Comparison of ENCODE assay signal across 14 mouse cellular contexts in genomic region chr12:34916995-34917394, GRCm38 (mm10). TPM values are rescaled to one million over a fixed set of nuclear protein-coding genes. Genes with fewer than 3 reads are reported as not detected.
DNase-seq lines count a peak whose midpoint lies in the region; ATAC-seq and TF ChIP-seq lines count a peak whose summit lies in the region.
"Had no signal": no experiment of that assay in that cellular context is flagged by ENCODE, and none has a peak within 500 bp of the region (broad histone marks: within the 10 kb centered on the region; RNA-seq: fewer than 3 reads in every experiment).

Gene Hdac9 (minus strand): TSS chr12:34917095.

- H3K4me2 ChIP-seq in hindbrain, embryonic 11.5 days (replicated peaks; ENCODE audit: low read depth, low read length) = no peak within 1 kb of the TSS
- no peak within 1 kb of the TSS for H3K4me2 ChIP-seq in hindbrain, embryonic 12.5 days (replicated peaks)
- H3K4me2 ChIP-seq in forebrain, postnatal 0 days (ENCODE audit: low read depth) = no peak within 1 kb of the TSS
- H3K4me2 ChIP-seq in kidney, embryonic 16.5 days (replicated peaks; ENCODE audit: low read depth, low read length) = no peak within 1 kb of the TSS
- H3K4me2 ChIP-seq: embryonic facial prominence, embryonic 13.5 days had no signal

- H3K27me3 ChIP-seq in hindbrain, embryonic 11.5 days (ENCODE audit: control insufficient read depth, insufficient read depth, low read length) = no peaks in the 10 kb centered on the region
- H3K27me3 ChIP-seq in hindbrain, embryonic 12.5 days = no peaks in the 10 kb centered on the region
- no peaks in the 10 kb centered on the region for H3K27me3 ChIP-seq in forebrain, postnatal 0 days (ENCODE audit: insufficient read depth, low read length)
- no peaks in the 10 kb centered on the region for H3K27me3 ChIP-seq in kidney, embryonic 16.5 days (ENCODE audit: insufficient read depth, low read length)
- H3K27me3 ChIP-seq: CH12.LX; embryonic facial prominence, embryonic 13.5 days had no signal

- no peak for ATAC-seq in hindbrain, embryonic 11.5 days (ENCODE audit: low FRiP score)
- no peak for ATAC-seq in hindbrain, embryonic 12.5 days (ENCODE audit: low FRiP score)
- no peak for ATAC-seq in forebrain, postnatal 0 days
- no peak for ATAC-seq in kidney, embryonic 16.5 days (ENCODE audit: low FRiP score, low TSS enrichment)

- no peaks in the 10 kb centered on the region for H3K4me1 ChIP-seq in hindbrain, embryonic 11.5 days (replicated peaks; ENCODE audit: control insufficient read depth, insufficient read depth, low read length)
- no peaks in the 10 kb centered on the region for H3K4me1 ChIP-seq in hindbrain, embryonic 12.5 days
- H3K4me1 ChIP-seq in forebrain, postnatal 0 days (ENCODE audit: insufficient read depth) = no peaks in the 10 kb centered on the region
- H3K4me1 ChIP-seq in kidney, embryonic 16.5 days (ENCODE audit: insufficient read depth, low read length) = 0 out of 2 replicates have a peak, but pooled peaks cover 4% of the 10 kb centered on the region
- H3K4me1 ChIP-seq: embryonic facial prominence, embryonic 13.5 days had no signal

- no peak for TF ChIP-seq CTCF in forebrain, postnatal 0 days (IDR thresholded peaks at IDR 0.05; ENCODE audit: low read depth)

- no peak for DNase-seq in hindbrain, embryonic 11.5 days (ENCODE audit: low spot score)
- DNase-seq in forebrain, postnatal 0 days = no peak
- DNase-seq in heart, postnatal 25 days (ENCODE audit: low spot score) = no peak
- DNase-seq in left cerebral cortex, postnatal 36 days (ENCODE audit: low spot score in 2 of 2) = no peak
- no peak for DNase-seq in urinary bladder, postnatal 36 days (ENCODE audit: low spot score in 2 of 2)
- DNase-seq in gastrocnemius, postnatal 14 days = no peak
- DNase-seq: gastrocnemius, adult 2 months; kidney, postnatal 10 days; lung, adult 2 months; thymus, postnatal 25 days had no signal

- no peaks in the 10 kb centered on the region for H3K9me3 ChIP-seq in hindbrain, embryonic 11.5 days (ENCODE audit: control insufficient read depth, low read length)
- no peaks in the 10 kb centered on the region for H3K9me3 ChIP-seq in hindbrain, embryonic 12.5 days (replicated peaks)
- no peaks in the 10 kb centered on the region for H3K9me3 ChIP-seq in forebrain, postnatal 0 days (ENCODE audit: low read length)
- no peaks in the 10 kb centered on the region for H3K9me3 ChIP-seq in kidney, embryonic 16.5 days (ENCODE audit: low read length)
- H3K9me3 ChIP-seq: embryonic facial prominence, embryonic 13.5 days had no signal

- intact Hi-C loops in heart, postnatal 25 days (cut with DNase I) = no loop called here
- intact Hi-C loops in left cerebral cortex, postnatal 36 days (cut with DNase I) = no loop called here
- intact Hi-C loops in gastrocnemius, postnatal 14 days (cut with DNase I; ENCODE audit: low total_unique reads) = no loop called here

- no peak within 1 kb of the TSS for H3K9ac ChIP-seq in hindbrain, embryonic 11.5 days (ENCODE audit: low read depth, low read length)
- no peak within 1 kb of the TSS for H3K9ac ChIP-seq in hindbrain, embryonic 12.5 days
- H3K9ac ChIP-seq in forebrain, postnatal 0 days = no peak within 1 kb of the TSS
- no peak within 1 kb of the TSS for H3K9ac ChIP-seq in kidney, embryonic 16.5 days (replicated peaks; ENCODE audit: low read length)
- H3K9ac ChIP-seq: embryonic facial prominence, embryonic 13.5 days had no signal

- H3K36me3 ChIP-seq in hindbrain, embryonic 11.5 days (ENCODE audit: control insufficient read depth, insufficient read depth, low read length) = no peaks in the 10 kb centered on the region
- H3K36me3 ChIP-seq in hindbrain, embryonic 12.5 days = no peaks in the 10 kb centered on the region
- no peaks in the 10 kb centered on the region for H3K36me3 ChIP-seq in forebrain, postnatal 0 days (ENCODE audit: insufficient read depth)
- H3K36me3 ChIP-seq in kidney, embryonic 16.5 days (ENCODE audit: insufficient read depth, low read length) = no peaks in the 10 kb centered on the region
- H3K36me3 ChIP-seq: embryonic facial prominence, embryonic 13.5 days had no signal

- no peak within 1 kb of the TSS for H3K27ac ChIP-seq in hindbrain, embryonic 11.5 days (ENCODE audit: low read depth, low read length)
- no peak within 1 kb of the TSS for H3K27ac ChIP-seq in hindbrain, embryonic 12.5 days
- H3K27ac ChIP-seq in forebrain, postnatal 0 days (ENCODE audit: low read depth, low read length) = no peak within 1 kb of the TSS
- H3K27ac ChIP-seq in kidney, embryonic 16.5 days (ENCODE audit: low read length) = no peak within 1 kb of the TSS
- H3K27ac ChIP-seq: embryonic facial prominence, embryonic 13.5 days; gastrocnemius, adult 2 months had no signal

- 41% methylated on average over 1 of the region's 1 CpGs for WGBS in hindbrain, embryonic 11.5 days
- WGBS in hindbrain, embryonic 12.5 days = 39% methylated on average over 1 of the region's 1 CpGs
- 40% methylated on average over 1 of the region's 1 CpGs for WGBS in forebrain, postnatal 0 days
- WGBS in kidney, embryonic 16.5 days = 41% methylated on average over 1 of the region's 1 CpGs

- no peak within 1 kb of the TSS for H3K4me3 ChIP-seq in hindbrain, embryonic 11.5 days (ENCODE audit: low read depth, low read length)
- H3K4me3 ChIP-seq in hindbrain, embryonic 12.5 days = no peak within 1 kb of the TSS
- H3K4me3 ChIP-seq in forebrain, postnatal 0 days (ENCODE audit: low read depth, low read length) = no peak within 1 kb of the TSS
- no peak within 1 kb of the TSS for H3K4me3 ChIP-seq in kidney, embryonic 16.5 days (ENCODE audit: low read length)
- H3K4me3 ChIP-seq: embryonic facial prominence, embryonic 13.5 days; gastrocnemius, adult 2 months had no signal

RNA-seq across cellular contexts. Expression of gene Hdac9, which starts in this region (rescaled TPM):
- 12.1 and 12.7 TPM in 2 replicates for polyA plus RNA-seq in hindbrain, embryonic 11.5 days (2014; fragmentation: Nextera tagmentation; extraction: Ambion mirVana)
- 9.0 and 9.1 TPM in 2 replicates for polyA plus RNA-seq in hindbrain, embryonic 12.5 days (2016; fragmentation: Nextera tagmentation; extraction: Ambion mirVana)
- total RNA-seq in forebrain, postnatal 0 days (2014; rRNA removed) = 21.6 and 23.3 TPM in 2 replicates
- 9.5 and 14.9 TPM in 2 replicates for polyA plus RNA-seq in forebrain, postnatal 0 days (2015; fragmentation: Nextera tagmentation; extraction: Ambion mirVana)
- 10 to 100 TPM; 20.5 to 26.8 TPM for total RNA-seq in heart, postnatal 25 days (2021)
- 10 to 100 TPM; 53.6 to 55.0 TPM for total RNA-seq in left cerebral cortex, postnatal 36 days (2021)
- polyA plus RNA-seq in kidney, embryonic 16.5 days (2015; fragmentation: Nextera tagmentation; extraction: Ambion mirVana) = 3.9 and 6.1 TPM in 2 replicates
- 1 to 10 TPM; 2.8 to 5.2 TPM for total RNA-seq in gastrocnemius, postnatal 14 days (2021)
